Mouse (Mus musculus) liver, embryonic 14.5 days (tissue): ENCODE results near the gene Skp1a.

Source experiments
- CTCF ChIP-seq: IDR thresholded peaks from 2 replicates; pipeline ENCODE4 v1.5.1; 2016; ENCODE audit warnings: antibody characterized with exemption, low read depth, control low read depth
- EP300 ChIP-seq: IDR thresholded peaks from 2 replicates; pipeline ENCODE4 v1.6.1; 2016; ENCODE audit warnings: antibody characterized with exemption, low read depth

DNA sequence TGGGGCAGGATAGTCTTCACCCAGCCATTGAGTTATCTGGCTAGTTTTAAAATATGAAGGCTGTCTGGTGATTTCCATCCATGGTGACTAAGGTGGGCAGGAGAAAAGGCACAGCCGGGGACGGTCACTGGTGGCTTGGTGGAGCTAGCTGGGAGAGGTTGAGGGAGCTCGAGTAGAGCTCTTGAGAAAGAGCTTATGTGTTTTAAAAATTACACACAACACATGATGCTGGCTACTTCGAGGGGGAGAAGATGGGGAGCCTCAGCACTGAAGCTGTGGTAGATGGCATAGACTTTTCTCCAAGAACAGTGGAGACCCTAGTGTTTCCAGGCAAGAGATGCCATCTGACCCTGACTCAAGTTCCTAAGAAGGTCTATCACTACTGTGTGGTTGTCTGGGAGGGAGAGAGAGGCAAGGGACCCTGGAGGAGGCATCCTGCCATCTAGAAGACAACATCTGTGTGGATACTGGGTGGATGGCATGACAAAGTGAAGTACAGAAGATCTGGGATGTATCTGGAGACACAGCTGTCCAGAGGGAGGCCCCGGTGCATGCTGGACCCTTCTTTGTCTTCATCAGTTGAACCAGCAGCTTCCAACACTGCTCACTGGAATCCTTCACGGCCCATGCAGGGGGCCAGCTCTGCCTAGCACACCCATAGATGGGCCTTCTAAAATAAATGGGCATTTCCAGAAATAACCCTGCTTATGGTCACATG lies 45.8 kb downstream of the Skp1a start:
- TF ChIP-seq CTCF = no peak
- TF ChIP-seq EP300 = no peak
